Mouse (Mus musculus) forebrain, embryonic 10.5 days (tissue): Measurements from ENCODE around the gene Togaram2. TPM values are rescaled to one million over a fixed set of nuclear protein-coding genes. Genes with fewer than 3 reads are reported as not detected.
"Not testable (repeated sequence)": the region's sequence is repeated elsewhere in the genome, so short reads cannot be mapped to it uniquely, and the experiment has no call there.

Experiments used
- DNase-seq: peaks from one replicate; pipeline ENCODE4 v3.0.0-alpha.2; 2017; ENCODE audit warnings: low spot score; ENCODE audit errors: extremely low spot score
- H3K27ac ChIP-seq: fragments of 300-500 bp; sonication (generic); 2 replicates; pipeline ENCODE4 v1.5.1; 2016; ENCODE audit warnings: mild to moderate bottlenecking
- H3K27me3 ChIP-seq: fragments of 300-500 bp; sonication (generic); 2 replicates; pipeline ENCODE4 v1.6.1; 2016; ENCODE audit warnings: mild to moderate bottlenecking; ENCODE audit not compliant: poor library complexity, severe bottlenecking
- H3K36me3 ChIP-seq: fragments of 300-500 bp; sonication (generic); replicated peaks from 2 replicates; pipeline ENCODE4 v1.6.1; 2016; ENCODE audit warnings: mild to moderate bottlenecking, moderate library complexity
- H3K4me1 ChIP-seq: fragments of 300-500 bp; sonication (generic); 2 replicates; pipeline ENCODE4 v1.6.1; 2016
- H3K4me3 ChIP-seq: fragments of 300-500 bp; sonication (generic); 2 replicates; pipeline ENCODE4 v1.5.1; 2016; ENCODE audit warnings: mild to moderate bottlenecking, moderate library complexity
- H3K9me3 ChIP-seq: fragments of 300-500 bp; sonication (generic); 2 replicates; pipeline ENCODE4 v1.6.1; 2016; ENCODE audit warnings: mild to moderate bottlenecking, moderate library complexity
- WGBS: fragments of 180-500 bp; shearing (Covaris S2); methylation state at CpG from one replicate; pipeline ENCODE4 v1.1.7; 2016; 5-methylcytosine and 5-hydroxymethylcytosine counted together
- polyA plus RNA-seq: library from polyadenylated mRNA; unstranded; fragments of >200 nt; fragmentation: Nextera tagmentation; extraction: Ambion mirVana; gene quantifications from 2 replicates; pipeline ENCODE4 v1.2.1, GENCODE M21; 2016

The Togaram2 gene
- polyA plus RNA-seq = not detected in 2 replicates

DNA sequence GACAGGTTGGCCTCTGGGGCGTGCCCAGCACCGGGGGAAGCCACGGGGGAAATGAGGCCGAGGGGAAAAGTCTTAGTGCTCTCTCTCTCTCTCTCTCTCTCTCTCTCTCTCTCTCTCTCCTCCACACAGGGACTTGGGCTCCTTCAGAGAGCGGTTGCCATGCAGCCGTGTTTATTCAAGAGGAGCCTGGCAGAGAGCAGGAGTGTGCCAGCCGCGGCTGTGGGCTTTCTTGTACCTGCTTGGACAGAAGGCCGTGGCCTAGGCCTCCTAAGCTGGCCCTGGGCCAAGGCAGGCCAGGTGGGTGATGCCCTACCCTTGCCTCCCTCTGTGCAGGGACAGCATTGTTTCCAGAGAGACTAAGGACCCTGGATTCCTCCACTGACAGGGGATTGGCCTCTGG, at the start of gene Togaram2:
Gene Togaram2, plus strand, starts transcription at position 170 of the 400 bp plus-strand sequence.
- H3K36me3 ChIP-seq = no peaks in the 10 kb centered on the region
- H3K4me1 ChIP-seq = peaks cover 24% of the 10 kb centered on the region
- 65% methylated on average over 9 of the region's 9 CpGs for WGBS
- no peak within 1 kb of the TSS for H3K4me3 ChIP-seq
- H3K27me3 ChIP-seq = no peaks in the 10 kb centered on the region
- H3K9me3 ChIP-seq = no peaks in the 10 kb centered on the region
- H3K27ac ChIP-seq = peak within 1 kb of the TSS; percentile 60
- DNase-seq = no peak

DNA sequence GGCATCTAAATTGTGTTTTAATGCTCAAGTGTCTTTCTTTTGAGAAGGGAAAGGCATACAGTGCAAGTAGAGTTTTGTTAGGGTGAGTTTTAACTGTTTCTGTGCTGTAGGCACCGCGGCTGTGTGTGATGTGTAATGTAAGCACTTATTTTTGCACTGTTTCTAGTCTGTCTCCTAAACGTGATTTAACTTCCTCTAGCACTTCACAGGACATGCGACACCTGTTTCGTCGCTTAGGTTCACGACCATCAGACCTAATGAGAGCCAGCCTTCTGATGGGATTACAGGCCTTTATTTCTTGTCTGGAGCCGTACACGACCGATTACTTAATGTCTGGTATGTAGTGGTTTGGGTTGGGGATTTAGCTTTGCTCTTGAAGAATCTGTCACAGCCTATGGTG, 41.3 kb upstream of the Togaram2 start:
- no peaks in the 10 kb centered on the region for H3K4me1 ChIP-seq
- H3K36me3 ChIP-seq = peaks cover 97% of the 10 kb centered on the region
- no peak for DNase-seq
- WGBS = 92% methylated on average over 10 of the region's 10 CpGs
- H3K27me3 ChIP-seq = no peaks in the 10 kb centered on the region
- H3K9me3 ChIP-seq = no peaks in the 10 kb centered on the region
- no peak overlapping the region for H3K4me3 ChIP-seq
- H3K27ac ChIP-seq = no peak overlapping the region

DNA sequence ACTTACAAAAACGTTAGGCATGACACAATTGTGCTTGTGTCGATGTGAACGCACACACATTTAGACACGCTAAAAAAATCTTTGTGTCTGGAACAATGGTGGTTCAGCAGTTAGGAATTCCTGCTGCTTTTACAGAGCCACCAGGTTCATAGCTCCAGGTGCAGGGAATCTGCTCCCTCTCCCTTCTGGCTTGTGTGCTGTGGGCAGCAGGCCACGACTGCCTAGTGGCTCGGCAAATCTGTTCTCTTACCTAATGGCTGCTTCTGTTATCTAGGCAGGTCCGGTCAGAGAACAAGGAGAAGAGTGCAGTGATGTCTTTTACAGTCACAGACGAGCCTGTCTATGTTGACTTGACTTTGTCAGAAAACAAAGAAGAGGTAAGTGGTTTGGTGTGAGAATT, 39.7 kb upstream of the Togaram2 start:
- peaks cover 97% of the 10 kb centered on the region for H3K36me3 ChIP-seq
- no peak overlapping the region for H3K4me3 ChIP-seq
- no peaks in the 10 kb centered on the region for H3K9me3 ChIP-seq
- no peaks in the 10 kb centered on the region for H3K4me1 ChIP-seq
- no peak overlapping the region for H3K27ac ChIP-seq
- 89% methylated on average over 8 of the region's 8 CpGs for WGBS
- no peak for DNase-seq
- H3K27me3 ChIP-seq = no peaks in the 10 kb centered on the region

DNA sequence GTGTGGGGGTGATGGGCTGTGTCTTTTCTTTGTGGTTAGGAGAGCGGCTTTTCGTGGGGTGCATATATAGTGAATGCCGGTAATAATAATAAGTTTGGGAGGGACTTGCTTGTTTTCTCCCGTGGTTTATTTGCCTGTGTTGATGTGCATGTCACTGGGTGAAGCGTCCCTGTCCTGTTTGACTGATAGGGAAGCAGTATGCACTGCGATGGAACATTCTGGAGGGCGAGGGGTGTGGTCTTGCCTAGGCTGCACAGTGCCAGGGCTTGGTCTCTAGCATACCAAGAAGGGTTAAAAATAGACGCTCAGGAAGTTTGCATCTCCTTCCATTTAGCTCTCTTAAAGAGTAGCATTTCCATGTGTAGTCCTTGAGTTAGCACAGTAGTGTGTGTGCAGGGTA, 36.3 kb upstream of the Togaram2 start:
- H3K4me3 ChIP-seq = no peak overlapping the region
- H3K27ac ChIP-seq = no peak overlapping the region
- H3K4me1 ChIP-seq = no peaks in the 10 kb centered on the region
- H3K36me3 ChIP-seq = peaks cover 98% of the 10 kb centered on the region
- no peaks in the 10 kb centered on the region for H3K27me3 ChIP-seq
- no peak for DNase-seq
- H3K9me3 ChIP-seq = no peaks in the 10 kb centered on the region
- 92% methylated on average over 8 of the region's 8 CpGs for WGBS

DNA sequence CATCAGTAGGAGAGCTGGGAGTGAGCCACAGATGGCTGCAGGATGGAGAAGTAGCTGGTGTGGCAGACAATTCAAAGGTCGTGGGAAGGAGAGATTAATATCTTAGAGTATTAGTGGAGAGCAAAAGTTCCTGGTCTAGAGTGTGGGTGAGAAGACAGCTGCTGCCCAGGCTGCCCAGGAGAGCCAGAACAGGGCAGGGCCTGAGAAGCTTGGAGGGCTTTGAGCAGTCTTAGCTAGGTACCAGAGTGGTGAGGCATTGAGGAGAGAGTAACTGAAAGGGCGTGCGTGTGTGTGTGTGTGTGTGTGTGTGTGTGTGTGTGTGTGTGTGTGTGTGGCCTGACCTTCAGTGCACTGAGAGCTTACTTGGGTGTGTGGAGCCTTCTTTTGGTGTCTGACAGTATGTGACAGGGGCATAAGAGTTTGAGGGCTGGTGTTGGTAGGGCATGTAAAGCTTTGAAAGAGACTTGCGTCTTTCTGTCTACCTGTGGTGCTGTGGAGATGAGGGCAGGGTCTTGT, 35.3 kb upstream of the Togaram2 start:
- WGBS = 87% methylated on average over 4 of the region's 4 CpGs

DNA sequence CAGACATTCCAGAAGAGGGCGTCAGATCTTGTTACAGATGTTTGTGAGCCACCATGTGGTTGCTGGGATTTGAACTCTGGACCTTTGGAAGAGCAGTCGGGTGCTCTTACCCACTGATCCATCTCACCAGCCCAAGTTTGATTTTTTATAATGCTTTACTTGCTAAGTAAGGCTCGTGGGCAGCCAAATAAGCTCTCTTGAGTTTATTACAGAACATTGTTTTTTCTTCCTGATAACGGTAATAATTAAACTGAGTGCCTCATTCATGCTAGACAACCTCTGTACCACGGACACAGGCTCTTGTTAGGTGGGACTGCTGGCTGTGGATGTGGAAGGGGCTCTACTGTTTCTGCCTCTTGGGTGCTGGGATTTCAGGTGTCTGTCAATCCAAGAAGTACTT, 34.0 kb upstream of the Togaram2 start:
- not testable (repeated sequence) for H3K27me3 ChIP-seq, H3K27ac ChIP-seq, DNase-seq, H3K4me3 ChIP-seq, H3K4me1 ChIP-seq, H3K9me3 ChIP-seq
- peaks cover 98% of the 10 kb centered on the region for H3K36me3 ChIP-seq
- WGBS = 87% methylated on average over 5 of the region's 5 CpGs

More for the DNA sequence above, 35.3 kb upstream of the Togaram2 start:
- H3K4me3 ChIP-seq = no peak overlapping the region
- H3K27me3 ChIP-seq = no peaks in the 10 kb centered on the region
- H3K4me1 ChIP-seq = no peaks in the 10 kb centered on the region
- peaks cover 99% of the 10 kb centered on the region for H3K36me3 ChIP-seq
- H3K9me3 ChIP-seq = no peaks in the 10 kb centered on the region
- DNase-seq = no peak
- no peak overlapping the region for H3K27ac ChIP-seq

DNA sequence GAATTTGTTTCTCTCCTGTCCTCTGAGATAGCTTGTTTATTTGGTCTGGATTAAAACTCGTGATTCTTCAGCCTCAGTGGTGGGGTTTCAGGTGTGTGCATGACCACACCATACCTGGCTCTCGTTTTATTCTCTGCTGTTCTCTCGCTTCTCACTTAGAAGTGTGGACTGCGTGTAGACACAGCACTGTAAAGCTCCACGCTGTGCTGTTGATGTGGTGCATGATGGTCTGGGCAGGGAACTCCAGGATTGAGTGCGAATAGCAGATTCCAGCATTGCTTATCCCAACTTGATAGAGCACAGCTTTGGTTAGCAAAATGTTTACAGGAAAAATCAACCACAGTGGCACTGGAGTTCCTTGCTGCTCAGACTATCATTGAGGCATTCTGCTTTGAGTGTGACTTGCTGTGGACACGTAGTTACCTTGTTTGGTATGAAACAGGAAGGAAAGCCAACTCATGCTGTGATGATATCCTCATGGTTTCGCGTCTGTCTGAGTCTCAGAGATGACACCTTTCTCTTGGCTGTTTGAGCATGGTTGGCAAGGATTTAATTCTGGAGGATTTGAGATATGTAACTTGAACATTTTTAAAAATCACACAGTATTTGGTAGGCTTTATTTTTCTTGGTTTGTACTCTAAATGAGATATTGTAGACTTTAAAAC, 32.5 kb upstream of the Togaram2 start:
- Histone ChIP-seq H3K27me3 (no peaks in the 10 kb centered on the region), H3K4me1 (no peaks in the 10 kb centered on the region), H3K4me3 (no peak overlapping the region), H3K27ac (no peak overlapping the region), H3K36me3 (peaks cover 96% of the 10 kb centered on the region), H3K9me3 (no peaks in the 10 kb centered on the region)
- 92% methylated on average over 9 of the region's 9 CpGs for WGBS
- no peak for DNase-seq

DNA sequence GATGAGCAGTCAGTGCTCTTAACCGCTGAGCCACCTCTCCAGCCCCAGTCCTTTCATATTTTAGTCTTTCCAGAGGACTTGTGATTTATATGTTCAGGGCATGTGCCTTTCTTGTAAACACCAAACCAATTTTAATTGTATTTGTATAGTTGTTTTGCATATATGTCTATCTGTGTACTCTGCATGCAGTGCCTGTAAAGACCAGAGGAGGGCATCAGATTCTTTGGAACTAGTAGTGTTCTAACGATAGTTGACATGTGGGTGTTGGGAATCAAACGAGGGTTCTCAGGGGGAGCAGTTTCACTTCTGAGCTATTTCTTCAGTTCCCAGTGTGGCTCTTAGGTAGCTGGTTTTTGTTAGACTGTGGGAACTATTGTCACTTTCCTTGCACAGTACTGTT, 30.9 kb upstream of the Togaram2 start:
- Histone ChIP-seq H3K27me3 (no peaks in the 10 kb centered on the region), H3K27ac (no peak overlapping the region), H3K4me3 (no peak overlapping the region), H3K36me3 (peaks cover 96% of the 10 kb centered on the region), H3K4me1 (no peaks in the 10 kb centered on the region), H3K9me3 (no peaks in the 10 kb centered on the region)
- DNase-seq = no peak
- WGBS = 90% methylated on average over 3 of the region's 3 CpGs

DNA sequence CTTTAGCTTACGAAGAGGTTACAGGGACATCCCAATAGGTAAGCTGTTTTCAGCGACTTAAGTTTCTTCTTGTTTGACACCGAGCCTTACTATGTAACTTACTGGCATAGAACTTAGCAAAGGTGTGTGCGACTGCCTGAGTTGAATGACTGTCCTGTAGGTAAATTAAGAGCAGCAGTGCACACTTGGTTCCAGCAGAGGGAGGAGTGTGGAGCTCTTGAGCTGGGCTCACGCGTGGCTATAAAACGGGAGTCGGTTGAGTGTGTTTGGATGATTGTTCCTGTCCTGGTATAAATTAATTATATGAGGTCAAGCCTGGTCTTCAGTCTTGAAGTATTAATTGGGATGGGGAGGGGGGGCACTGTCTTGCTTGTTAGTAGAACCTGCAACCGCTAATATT, 23.1 kb upstream of the Togaram2 start:
- 95% methylated on average over 9 of the region's 9 CpGs for WGBS
- no peaks in the 10 kb centered on the region for H3K9me3 ChIP-seq
- no peaks in the 10 kb centered on the region for H3K4me1 ChIP-seq
- no peak overlapping the region for H3K27ac ChIP-seq
- H3K4me3 ChIP-seq = no peak overlapping the region
- H3K27me3 ChIP-seq = no peaks in the 10 kb centered on the region
- peaks cover 95% of the 10 kb centered on the region for H3K36me3 ChIP-seq
- DNase-seq = no peak

DNA sequence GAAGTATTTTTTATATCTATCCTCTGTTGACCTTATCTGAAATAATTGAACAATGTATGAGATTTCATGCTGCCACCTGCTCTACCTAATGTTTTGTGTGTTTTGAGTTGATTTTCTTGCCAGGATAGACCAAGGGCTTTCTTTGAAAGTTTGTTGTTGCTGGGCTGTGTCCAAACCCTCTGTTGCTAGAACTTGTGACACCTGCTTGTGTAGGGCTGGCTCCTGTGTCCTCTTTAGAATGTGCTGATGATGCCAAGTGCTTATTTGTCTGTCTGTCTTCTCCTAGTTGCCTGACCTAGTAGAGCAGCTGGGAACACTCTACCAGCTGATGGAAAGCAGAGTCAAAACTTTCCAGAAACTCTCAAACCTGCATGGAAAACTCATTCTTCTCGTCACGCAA, 20.6 kb upstream of the Togaram2 start:
- Histone ChIP-seq H3K27ac (no peak overlapping the region), H3K36me3 (peaks cover 95% of the 10 kb centered on the region), H3K9me3 (no peaks in the 10 kb centered on the region), H3K27me3 (no peaks in the 10 kb centered on the region), H3K4me1 (no peaks in the 10 kb centered on the region), H3K4me3 (no peak overlapping the region)
- DNase-seq = no peak
- 91% methylated on average over 2 of the region's 2 CpGs for WGBS

DNA sequence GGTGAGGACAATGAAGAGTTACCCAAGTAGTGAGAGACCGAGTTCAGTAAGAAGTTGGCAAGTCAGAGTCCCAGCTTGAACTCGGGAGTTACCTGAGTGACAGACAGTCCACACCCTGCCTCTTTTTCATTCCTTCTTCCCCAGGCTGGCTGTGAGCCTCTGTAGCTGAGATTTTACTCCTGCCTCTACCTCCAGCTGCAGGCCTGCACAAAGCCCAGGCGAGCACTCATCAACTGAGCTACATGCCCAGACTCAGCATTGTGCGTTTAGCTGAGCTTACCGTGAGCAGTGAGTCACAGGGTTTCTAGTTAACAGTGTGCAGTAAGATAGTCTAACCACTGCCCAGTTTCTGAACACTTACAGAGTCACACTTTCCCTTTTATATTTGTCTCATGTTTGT, 20.1 kb upstream of the Togaram2 start:
- whole genome bisulfite sequencing = 93% methylated on average over 5 of the region's 5 CpGs
- Histone ChIP-seq H3K4me1 (no peaks in the 10 kb centered on the region), H3K9me3 (no peaks in the 10 kb centered on the region), H3K27me3 (no peaks in the 10 kb centered on the region), H3K27ac (no peak overlapping the region), H3K4me3 (no peak overlapping the region), H3K36me3 (peaks cover 95% of the 10 kb centered on the region)
- DNase-seq = no peak

DNA sequence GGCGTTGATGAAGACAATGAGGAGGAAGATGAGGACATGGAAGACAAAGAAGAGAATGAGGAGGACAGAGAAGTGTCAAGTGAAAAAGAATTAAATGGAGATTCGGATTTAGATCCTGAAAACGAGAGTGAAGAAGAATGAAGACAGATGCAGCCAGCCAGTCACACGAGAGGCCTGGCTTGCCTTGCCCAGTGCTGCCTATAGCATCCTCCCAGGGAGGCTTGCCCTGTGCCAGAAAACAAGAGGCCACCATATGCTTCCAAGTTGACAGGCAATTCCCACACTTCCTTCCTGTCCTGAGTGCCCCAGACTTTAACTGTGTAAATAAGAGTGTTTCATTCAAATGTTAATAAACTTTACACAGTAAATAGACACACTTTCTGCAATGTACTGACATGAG, 15.5 kb upstream of the Togaram2 start:
- peaks cover 62% of the 10 kb centered on the region for H3K36me3 ChIP-seq
- DNase-seq = no peak
- 85% methylated on average over 4 of the region's 4 CpGs for WGBS

DNA sequence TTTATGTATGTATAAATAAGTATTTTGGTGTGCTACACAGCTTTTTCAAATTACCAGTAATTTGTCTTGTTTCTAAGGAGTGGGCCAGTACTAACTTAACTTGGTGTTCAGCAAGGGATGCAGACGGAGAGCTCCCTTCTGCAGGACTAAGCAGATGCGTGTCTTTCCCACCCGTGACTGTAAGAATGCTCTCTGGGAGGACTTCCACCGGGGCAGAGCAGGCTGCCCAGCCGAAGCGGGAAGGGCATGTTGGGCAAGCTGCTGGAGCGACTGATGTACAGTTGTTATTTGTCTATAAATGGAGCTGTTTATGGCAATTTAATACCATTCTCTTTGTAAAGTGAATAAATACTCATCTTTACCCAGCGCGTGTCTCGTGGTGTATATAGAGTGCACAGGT, 14.4 kb upstream of the Togaram2 start:
- peaks cover 52% of the 10 kb centered on the region for H3K36me3 ChIP-seq
- no peak overlapping the region for H3K4me3 ChIP-seq
- DNase-seq = no peak
- no peak overlapping the region for H3K27ac ChIP-seq
- H3K27me3 ChIP-seq = no peaks in the 10 kb centered on the region
- peaks cover 7% of the 10 kb centered on the region; the same call in 1 of the 2 replicates for H3K4me1 ChIP-seq
- no peaks in the 10 kb centered on the region for H3K9me3 ChIP-seq
- 93% methylated on average over 10 of the region's 10 CpGs for WGBS

More for the DNA sequence above, 15.5 kb upstream of the Togaram2 start:
- H3K4me3 ChIP-seq = no peak overlapping the region
- no peaks in the 10 kb centered on the region for H3K27me3 ChIP-seq
- H3K27ac ChIP-seq = no peak overlapping the region
- no peaks in the 10 kb centered on the region for H3K9me3 ChIP-seq
- 0 out of 2 replicates have a peak, but pooled peaks cover 3% of the 10 kb centered on the region for H3K4me1 ChIP-seq
